Mouse (Mus musculus) CD4-positive helper T cell, adult 2 months (primary cell): ENCODE measurements around the gene Olfr99.
"Not testable (repeated sequence)": the region's sequence is repeated elsewhere in the genome, so short reads cannot be mapped to it uniquely, and the experiment has no call there.

Experiments
- DNase-seq: peaks from one replicate; pipeline ENCODE4 v3.0.0-alpha.2; 2012; ENCODE audit warnings: low read depth, missing footprints, low spot score

Gene Olfr99

GRCm38 (mm10) chr17:37283360-37283759 lies at the start of gene Olfr99:
Gene Olfr99 (minus strand): TSS chr17:37283460.
- no peak for DNase-seq

- DNase-seq, result no peak
Observed at GRCm38 (mm10) chr17:37316954-37317353, 33.7 kb upstream of the Olfr99 start, which contains the start of gene Olfr102. Gene Olfr102 (minus strand): TSS chr17:37317054.

GRCm38 (mm10) chr17:37310146-37310699 lies 27.0 kb upstream of the Olfr99 start:
- no peak for DNase-seq

- no peak for DNase-seq
Observed at GRCm38 (mm10) chr17:37308483-37308882, 25.2 kb upstream of the Olfr99 start.

- DNase-seq, result no peak
Observed at GRCm38 (mm10) chr17:37304213-37304612, 21.0 kb upstream of the Olfr99 start, which contains the start of gene Olfr101. Gene Olfr101 (minus strand): TSS chr17:37304313.

GRCm38 (mm10) chr17:37280331-37280730 lies 2.9 kb downstream of the Olfr99 start:
- no peak for DNase-seq

- DNase-seq, result no peak
Observed at GRCm38 (mm10) chr17:37276573-37276972, 6.7 kb downstream of the Olfr99 start.

GRCm38 (mm10) chr17:37275626-37276248 lies 7.5 kb downstream of the Olfr99 start:
- no peak for DNase-seq

GRCm38 (mm10) chr17:37270702-37271092 lies 12.6 kb downstream of the Olfr99 start:
- peak; percentile 92 for DNase-seq

GRCm38 (mm10) chr17:37270058-37270701 lies 13.1 kb downstream of the Olfr99 start, which contains the start of gene H2-M3:
Gene H2-M3 (plus strand): TSS chr17:37270220.
- DNase-seq, result peak; percentile 94

GRCm38 (mm10) chr17:37263626-37264025 lies 19.6 kb downstream of the Olfr99 start, which contains the start of gene Olfr98:
Gene Olfr98 (minus strand): TSS chr17:37263749.
- DNase-seq, result no peak

GRCm38 (mm10) chr17:37250544-37250943 lies 32.7 kb downstream of the Olfr99 start:
- DNase-seq, result peak; percentile 41

- no peak for DNase-seq
Observed at GRCm38 (mm10) chr17:37249460-37249859, 33.8 kb downstream of the Olfr99 start.

GRCm38 (mm10) chr17:37246715-37247114 lies 36.5 kb downstream of the Olfr99 start:
- DNase-seq, result peak; percentile 77

GRCm38 (mm10) chr17:37242198-37242597 lies 41.1 kb downstream of the Olfr99 start:
- no peak for DNase-seq

- not testable (repeated sequence) for DNase-seq
Observed at GRCm38 (mm10) chr17:37237230-37237629, 46.0 kb downstream of the Olfr99 start, which contains the start of gene Olfr97. Gene Olfr97 (minus strand): TSS chr17:37237330.
